Mouse (Mus musculus) heart, embryonic 16.5 days (tissue): ENCODE results near the gene Cntn1. TPM values are rescaled to one million over a fixed set of nuclear protein-coding genes. Genes with fewer than 3 reads are reported as not detected.
"Not testable (repeated sequence)": the region's sequence is repeated elsewhere in the genome, so short reads cannot be mapped to it uniquely, and the experiment has no call there.

Experiments
- ATAC-seq: fragments of 200-750 bp; cut with Nextera tagmentation; replicated peaks from 2 replicates; pipeline ENCODE4 v1.8.0; 2017; ENCODE audit warnings: moderate number of reproducible peaks; ENCODE audit not compliant: insufficient read depth, low FRiP score; ENCODE audit errors: extremely low read depth
- H3K27ac ChIP-seq: fragments of 300-500 bp; sonication (generic); 2 replicates; pipeline ENCODE4 v1.5.1; 2014; ENCODE audit warnings: mild to moderate bottlenecking, low read length, control low read depth, moderate library complexity
- H3K27me3 ChIP-seq: fragments of 300-500 bp; sonication (generic); 2 replicates; pipeline ENCODE4 v1.6.1; 2014; ENCODE audit warnings: low read length, mixed read lengths; ENCODE audit not compliant: control insufficient read depth, insufficient read depth
- H3K36me3 ChIP-seq: fragments of 300-500 bp; sonication (generic); 2 replicates; pipeline ENCODE4 v1.6.1; 2014; ENCODE audit not compliant: control insufficient read depth, insufficient read depth
- H3K4me1 ChIP-seq: fragments of 300-500 bp; sonication (generic); 2 replicates; pipeline ENCODE4 v1.6.1; 2014; ENCODE audit warnings: low read length, mixed read lengths; ENCODE audit not compliant: control insufficient read depth, insufficient read depth
- H3K4me2 ChIP-seq: fragments of 300-500 bp; sonication (generic); 2 replicates; pipeline ENCODE4 v1.6.1; 2014; ENCODE audit warnings: low read depth, mild to moderate bottlenecking, control low read depth, low read length
- H3K4me3 ChIP-seq: fragments of 300-500 bp; sonication (generic); 2 replicates; pipeline ENCODE4 v1.5.1; 2014; ENCODE audit warnings: mild to moderate bottlenecking, control low read depth, low read length
- H3K9ac ChIP-seq: fragments of 300-500 bp; sonication (generic); 2 replicates; pipeline ENCODE4 v1.6.1; 2014; ENCODE audit warnings: low read length, control low read depth
- H3K9me3 ChIP-seq: fragments of 300-500 bp; sonication (generic); replicated peaks from 2 replicates; pipeline ENCODE4 v1.6.1; 2016; ENCODE audit warnings: low read length; ENCODE audit not compliant: control insufficient read depth
- WGBS: fragments of 180-500 bp; shearing (Covaris S2); extraction: QIAGEN DNeasy Blood & Tissue Kit; methylation state at CpG from one replicate; pipeline ENCODE4 v1.1.7; 2014; 5-methylcytosine and 5-hydroxymethylcytosine counted together
- polyA plus RNA-seq: library from polyadenylated mRNA; unstranded; fragments of >200 nt; fragmentation: Nextera tagmentation; extraction: Ambion mirVana; gene quantifications from 2 replicates; pipeline ENCODE4 v1.2.1, GENCODE M21; 2015

The Cntn1 gene
- polyA plus RNA-seq, 1 experiment from 2014 or later, result 0.29 TPM

DNA sequence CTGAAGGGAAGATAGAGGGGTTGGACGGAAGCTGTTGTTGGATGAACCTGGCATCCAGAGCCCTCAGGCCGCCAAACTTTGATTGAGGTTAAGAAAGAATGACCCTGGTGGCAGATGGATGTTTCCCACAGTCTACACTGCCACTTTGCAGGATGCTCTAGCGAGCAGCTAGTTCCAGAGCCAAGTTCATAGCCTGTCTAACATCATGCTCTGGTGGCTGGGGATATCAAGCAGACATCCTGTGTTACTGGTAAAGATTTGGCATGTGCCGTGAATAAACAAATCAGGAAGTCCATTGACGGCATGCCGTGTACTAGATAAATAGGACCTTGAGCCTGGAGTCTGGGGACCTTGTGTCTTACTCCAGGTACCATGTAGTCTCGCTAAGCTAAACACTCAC is 276.1 kb downstream of the Cntn1 start:
- Histone ChIP-seq H3K27ac (no peak overlapping the region), H3K27me3 (no peaks in the 10 kb centered on the region), H3K4me2 (no peak overlapping the region), H3K9me3 (no peaks in the 10 kb centered on the region), H3K9ac (no peak overlapping the region), H3K36me3 (no peaks in the 10 kb centered on the region), H3K4me1 (no peaks in the 10 kb centered on the region), H3K4me3 (no peak overlapping the region)
- 55% methylated on average over 7 of the region's 7 CpGs for WGBS
- ATAC-seq, result no peak; the same call in 1 of the 2 replicates

DNA sequence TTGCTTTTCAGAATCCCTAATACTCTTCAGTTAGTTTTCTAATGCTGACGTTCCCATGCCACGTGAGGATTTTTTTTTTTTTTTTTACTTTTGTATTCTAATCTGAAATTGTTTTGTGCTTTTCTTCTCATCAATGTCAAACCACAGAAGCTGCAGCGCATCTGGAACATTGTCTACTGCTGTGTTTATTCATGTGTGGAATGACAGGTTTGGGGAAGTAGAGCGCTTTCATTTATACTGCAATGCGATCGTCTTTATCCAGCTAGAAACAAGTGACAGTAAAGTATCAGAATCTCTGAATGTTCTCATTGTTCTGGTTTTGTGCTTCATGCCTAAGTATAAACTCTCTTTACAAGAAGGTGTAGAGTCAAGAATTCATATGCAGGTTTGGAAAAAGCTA is 289.3 kb downstream of the Cntn1 start:
- Histone ChIP-seq H3K27me3 (no peaks in the 10 kb centered on the region), H3K9ac (no peak overlapping the region), H3K9me3 (no peaks in the 10 kb centered on the region), H3K4me2 (no peak overlapping the region), H3K36me3 (no peaks in the 10 kb centered on the region), H3K4me1 (no peaks in the 10 kb centered on the region), H3K4me3 (no peak overlapping the region), H3K27ac (no peak overlapping the region)
- ATAC-seq, result no peak
- WGBS, result 88% methylated on average over 6 of the region's 6 CpGs

DNA sequence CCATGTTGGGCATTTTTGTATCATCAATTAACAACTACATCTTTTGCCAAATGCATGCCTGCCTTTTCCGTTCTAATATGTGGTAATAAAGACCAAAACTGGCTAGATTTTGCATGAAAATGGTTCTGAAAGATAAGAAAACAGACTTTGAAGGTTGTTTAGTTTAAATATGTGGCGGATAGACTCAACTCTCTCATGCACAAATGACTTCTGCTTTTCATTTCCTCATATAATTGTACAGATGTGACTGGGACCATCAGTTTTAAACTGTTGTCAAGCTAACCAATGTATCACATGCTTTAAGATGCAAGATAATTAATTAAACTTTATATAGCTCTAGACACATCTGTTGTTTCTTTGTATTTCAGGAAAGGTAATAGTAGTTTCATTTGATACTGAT is 290.5 kb downstream of the Cntn1 start:
- Histone ChIP-seq H3K27ac (no peak overlapping the region), H3K4me2 (no peak overlapping the region), H3K27me3 (no peaks in the 10 kb centered on the region), H3K9ac (no peak overlapping the region), H3K4me1 (no peaks in the 10 kb centered on the region), H3K9me3 (no peaks in the 10 kb centered on the region), H3K36me3 (no peaks in the 10 kb centered on the region), H3K4me3 (no peak overlapping the region)
- WGBS, result 76% methylated on average over 2 of the region's 2 CpGs
- no peak for ATAC-seq

DNA sequence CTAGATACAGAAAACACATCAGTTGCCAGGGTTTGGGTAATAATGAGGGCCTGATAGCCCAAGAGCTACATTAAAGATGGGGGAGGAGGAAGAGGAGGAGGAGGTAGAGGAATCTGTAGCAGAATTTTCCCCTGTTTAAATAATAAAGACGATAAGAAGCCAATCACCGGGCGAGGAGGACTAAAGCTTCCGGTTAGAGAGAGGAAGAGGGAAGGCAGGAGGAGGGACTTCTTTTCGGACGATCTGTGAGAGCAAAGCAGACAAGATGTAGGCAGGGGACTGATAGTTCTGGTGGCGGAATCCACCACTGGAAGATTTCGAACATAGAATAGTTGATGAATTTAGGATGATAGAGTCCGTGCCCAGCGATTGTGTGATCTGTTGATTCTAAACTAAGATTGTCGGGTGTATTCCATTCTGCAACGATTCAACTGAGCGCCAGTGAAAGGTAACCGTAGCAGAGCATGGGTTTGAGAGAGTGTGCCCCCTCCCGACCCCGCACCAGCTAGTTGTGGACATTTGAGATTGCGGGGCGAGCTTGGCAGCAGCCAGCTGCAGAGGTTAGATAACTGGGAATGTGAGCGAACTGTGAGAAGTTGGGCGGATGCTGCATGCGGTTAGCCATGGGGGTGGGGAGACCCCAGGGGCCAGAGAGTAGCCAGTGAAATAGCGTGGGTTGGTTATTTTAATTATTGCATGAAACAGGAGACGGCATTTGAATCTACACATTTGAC is 293.3 kb downstream of the Cntn1 start:
- Histone ChIP-seq H3K4me3 (peak overlapping the region; percentile 49), H3K9me3 (no peaks in the 10 kb centered on the region), H3K4me1 (no peaks in the 10 kb centered on the region), H3K36me3 (no peaks in the 10 kb centered on the region), H3K27ac (no peak overlapping the region), H3K4me2 (peak overlapping the region; percentile 36), H3K27me3 (no peaks in the 10 kb centered on the region), H3K9ac (peak overlapping the region; percentile 60; the same call in 1 of the 2 replicates)
- WGBS, result 55% methylated on average over 23 of the region's 23 CpGs
- ATAC-seq, result peak; percentile 49; the same call in 1 of the 2 replicates

DNA sequence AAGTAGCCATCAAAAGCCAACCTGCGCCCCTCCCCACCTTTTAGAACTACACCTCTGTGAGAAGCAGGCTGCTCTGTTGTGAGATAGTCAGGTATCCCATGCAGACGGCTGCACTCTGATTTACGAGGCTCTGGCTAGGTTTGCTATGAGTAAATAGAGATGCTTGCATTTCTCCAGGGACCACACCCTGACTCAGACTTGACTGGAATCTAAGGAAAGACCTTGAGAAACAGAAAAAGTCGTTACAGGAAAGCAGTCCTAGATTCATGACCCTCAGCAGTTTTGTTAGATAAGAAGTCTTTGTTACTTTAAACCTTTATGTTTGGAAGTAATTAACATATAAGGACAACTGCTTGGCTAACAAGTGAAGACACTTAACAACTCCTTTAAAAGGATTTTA is 296.5 kb downstream of the Cntn1 start:
- no peak for ATAC-seq
- Histone ChIP-seq H3K27me3 (no peaks in the 10 kb centered on the region), H3K4me1 (no peaks in the 10 kb centered on the region), H3K9ac (no peak overlapping the region), H3K36me3 (no peaks in the 10 kb centered on the region), H3K4me2 (no peak overlapping the region), H3K9me3 (no peaks in the 10 kb centered on the region), H3K27ac (no peak overlapping the region), H3K4me3 (no peak overlapping the region)
- 49% methylated on average over 4 of the region's 4 CpGs for WGBS

DNA sequence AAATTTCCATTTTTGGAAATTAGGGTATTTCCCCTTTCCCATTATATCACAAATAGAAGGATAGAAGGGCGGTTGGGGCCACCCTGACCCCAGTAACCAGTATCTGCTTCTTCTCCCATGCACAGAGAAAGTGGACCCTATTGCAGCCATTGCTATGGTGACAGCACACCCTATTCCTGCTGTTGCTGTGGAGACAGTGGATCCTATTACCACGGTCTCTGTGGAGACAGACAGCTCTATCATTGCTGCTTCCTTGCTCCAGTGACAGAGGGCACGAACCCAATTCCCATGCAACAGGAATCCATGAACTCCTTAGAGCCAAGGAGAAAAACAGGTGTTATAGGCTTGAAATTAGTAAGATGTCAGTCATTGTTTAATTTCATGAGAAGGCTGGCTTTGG is 296.9 kb downstream of the Cntn1 start:
- H3K4me3 ChIP-seq, result no peak overlapping the region
- no peak overlapping the region for H3K27ac ChIP-seq
- no peaks in the 10 kb centered on the region for H3K36me3 ChIP-seq
- no peak overlapping the region for H3K9ac ChIP-seq
- no peaks in the 10 kb centered on the region for H3K9me3 ChIP-seq
- no peak overlapping the region for H3K4me2 ChIP-seq
- 39% methylated on average over 3 of the region's 3 CpGs for WGBS
- H3K4me1 ChIP-seq, result no peaks in the 10 kb centered on the region
- no peak for ATAC-seq
- H3K27me3 ChIP-seq, result no peaks in the 10 kb centered on the region

DNA sequence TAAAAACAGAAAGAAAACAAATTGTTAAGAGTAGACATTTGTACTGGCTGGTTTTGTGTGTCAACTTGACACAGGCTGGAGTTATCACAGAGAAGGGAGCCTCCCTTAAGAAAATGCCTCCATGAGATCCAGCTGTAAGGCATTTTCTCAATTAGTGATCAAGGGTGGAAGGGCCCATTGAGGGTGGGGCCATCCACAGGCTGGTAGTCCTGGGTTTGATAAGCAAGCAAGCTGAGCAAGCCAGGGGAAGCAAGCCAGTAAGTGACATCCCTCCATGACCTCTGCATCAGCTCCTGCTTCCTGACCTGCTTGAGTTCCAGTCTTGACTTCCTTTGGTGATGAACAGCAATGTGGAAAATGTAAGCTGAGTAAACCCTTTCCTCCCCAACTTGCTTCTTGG is 297.5 kb downstream of the Cntn1 start:
- H3K36me3 ChIP-seq, H3K4me2 ChIP-seq, H3K4me3 ChIP-seq, H3K9me3 ChIP-seq, H3K4me1 ChIP-seq, H3K27me3 ChIP-seq, H3K27ac ChIP-seq, ATAC-seq, H3K9ac ChIP-seq: not testable (repeated sequence)

DNA sequence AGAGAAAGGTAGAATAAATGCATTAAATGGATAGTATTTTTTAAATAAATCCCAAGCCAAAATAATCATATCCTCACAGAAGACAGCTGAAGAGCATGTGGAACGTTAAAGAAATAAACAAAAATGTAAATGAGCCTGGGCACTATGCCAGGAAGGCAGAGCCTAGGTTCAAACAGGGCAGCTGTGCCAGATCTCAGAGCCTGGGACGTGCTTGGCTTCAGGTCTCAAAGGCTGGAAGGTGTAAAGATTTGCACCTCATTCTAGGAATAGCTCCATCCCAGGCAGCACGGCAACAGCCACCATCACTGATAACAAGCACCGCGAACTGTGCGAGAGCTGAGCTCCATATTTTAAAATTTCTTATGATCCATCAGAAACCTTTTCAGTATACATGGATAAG is 313.2 kb downstream of the Cntn1 start:
- no peak overlapping the region for H3K9ac ChIP-seq
- H3K27ac ChIP-seq, result peak overlapping the region; percentile 77
- peak overlapping the region; percentile 49 for H3K4me2 ChIP-seq
- no peaks in the 10 kb centered on the region for H3K27me3 ChIP-seq
- WGBS, result 17% methylated on average over 6 of the region's 6 CpGs
- peak; percentile 90 for ATAC-seq
- H3K9me3 ChIP-seq, result no peaks in the 10 kb centered on the region
- H3K36me3 ChIP-seq, result no peaks in the 10 kb centered on the region
- H3K4me1 ChIP-seq, result no peaks in the 10 kb centered on the region
- H3K4me3 ChIP-seq, result no peak overlapping the region

DNA sequence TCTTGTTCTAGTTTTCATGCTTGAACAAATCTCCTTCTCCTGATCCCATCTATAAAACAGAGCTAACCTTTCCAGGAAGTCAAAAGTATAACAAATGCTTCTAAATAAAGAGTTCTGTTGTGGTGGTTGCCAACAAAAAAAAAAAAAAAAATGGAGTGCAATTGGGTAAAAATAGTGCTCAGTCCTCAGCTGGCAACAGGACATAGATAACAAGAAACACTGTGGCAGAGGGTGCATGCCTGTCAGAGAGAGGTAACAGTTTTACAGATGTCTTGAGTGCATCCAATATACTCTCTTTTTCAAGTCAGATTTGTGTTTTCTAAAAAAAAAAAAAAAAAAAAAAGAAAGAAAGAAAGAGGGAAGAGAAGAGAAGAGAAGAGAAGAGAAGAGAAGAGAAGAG is 313.6 kb downstream of the Cntn1 start:
- peak; percentile 69; the same call in 1 of the 2 replicates for ATAC-seq
- H3K4me1 ChIP-seq, result no peaks in the 10 kb centered on the region
- H3K4me2 ChIP-seq, result peak overlapping the region; percentile 49
- H3K36me3 ChIP-seq, result no peaks in the 10 kb centered on the region
- H3K9ac ChIP-seq, result no peak overlapping the region
- H3K27ac ChIP-seq, result peak overlapping the region; percentile 77
- H3K9me3 ChIP-seq, result no peaks in the 10 kb centered on the region
- H3K27me3 ChIP-seq, result no peaks in the 10 kb centered on the region
- no peak overlapping the region for H3K4me3 ChIP-seq
